Mouse (Mus musculus) liver, embryonic 15.5 days (tissue): ENCODE data around the gene Rnf11. TPM values are rescaled to one million over a fixed set of nuclear protein-coding genes. Genes with fewer than 3 reads are reported as not detected.

Experiments used
- ATAC-seq: fragments of 200-750 bp; cut with Nextera tagmentation; 2 replicates; pipeline ENCODE4 v1.8.0; 2017; ENCODE audit warnings: moderate number of reproducible peaks, mild to moderate bottlenecking, moderate library complexity; ENCODE audit not compliant: insufficient read depth
- H3K27ac ChIP-seq: fragments of 300-500 bp; sonication (generic); replicated peaks from 2 replicates; pipeline ENCODE4 v1.5.1; 2015; ENCODE audit warnings: mild to moderate bottlenecking, inconsistent platforms
- H3K27me3 ChIP-seq: fragments of 300-500 bp; sonication (generic); 2 replicates; pipeline ENCODE4 v1.6.1; 2015; ENCODE audit warnings: mild to moderate bottlenecking, inconsistent platforms
- H3K36me3 ChIP-seq: fragments of 300-500 bp; sonication (generic); replicated peaks from 2 replicates; pipeline ENCODE4 v1.6.1; 2015; ENCODE audit warnings: moderate library complexity, mild to moderate bottlenecking, inconsistent platforms
- H3K4me1 ChIP-seq: fragments of 300-500 bp; sonication (generic); replicated peaks from 2 replicates; pipeline ENCODE4 v1.6.1; 2015; ENCODE audit warnings: inconsistent platforms
- H3K4me2 ChIP-seq: fragments of 300-500 bp; sonication (generic); 2 replicates; pipeline ENCODE4 v1.6.1; 2015; ENCODE audit warnings: moderate library complexity, mild to moderate bottlenecking, inconsistent platforms
- H3K4me3 ChIP-seq: fragments of 300-500 bp; sonication (generic); replicated peaks from 2 replicates; pipeline ENCODE4 v1.5.1; 2015; ENCODE audit warnings: mild to moderate bottlenecking, inconsistent platforms
- H3K9ac ChIP-seq: fragments of 300-500 bp; sonication (generic); 2 replicates; pipeline ENCODE4 v1.6.1; 2015; ENCODE audit warnings: moderate library complexity, mild to moderate bottlenecking, inconsistent platforms
- H3K9me3 ChIP-seq: fragments of 300-500 bp; sonication (generic); replicated peaks from 2 replicates; pipeline ENCODE4 v1.6.1; 2016; ENCODE audit warnings: inconsistent platforms
- WGBS: fragments of 180-500 bp; shearing (Covaris S2); methylation state at CpG from one replicate; pipeline ENCODE4 v1.1.7; 2015; ENCODE audit warnings: mixed read lengths; ENCODE audit not compliant: insufficient replicate concordance; 5-methylcytosine and 5-hydroxymethylcytosine counted together
- polyA plus RNA-seq: library from polyadenylated mRNA; unstranded; fragments of >200 nt; fragmentation: Nextera tagmentation; extraction: Ambion mirVana; gene quantifications from 2 replicates; pipeline ENCODE4 v1.2.1, GENCODE M21; 2015

Gene Rnf11
- 34.1 and 35.2 TPM in 2 replicates for polyA plus RNA-seq

DNA sequence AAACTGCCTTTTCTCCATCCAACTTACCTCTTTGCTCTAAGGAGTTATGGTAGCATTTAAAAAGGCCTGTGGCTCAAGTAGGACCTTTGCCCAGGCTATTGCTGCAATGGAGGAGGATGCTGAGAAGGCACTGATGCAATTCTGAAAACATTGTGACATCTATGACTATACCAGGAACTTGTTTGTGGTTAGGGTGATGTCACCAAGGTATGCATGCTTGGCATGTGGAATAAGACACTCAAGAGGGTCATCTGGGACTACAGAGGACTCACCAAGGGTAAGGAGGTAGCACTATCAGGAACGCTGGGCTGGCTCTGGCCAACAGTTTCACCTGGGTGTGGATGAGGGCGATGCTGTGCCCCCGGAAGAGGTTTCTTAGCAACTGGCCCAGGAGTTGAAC is at the start of gene Rnf11:
Rnf11 (minus strand) TSS at position 108 of the 400 bp plus-strand sequence.
- Histone ChIP-seq H3K4me2 (no peak within 1 kb of the TSS), H3K9me3 (no peaks in the 10 kb centered on the region), H3K4me3 (no peak within 1 kb of the TSS), H3K27ac (no peak within 1 kb of the TSS), H3K36me3 (no peaks in the 10 kb centered on the region), H3K4me1 (peaks cover 13% of the 10 kb centered on the region), H3K27me3 (peaks cover 41% of the 10 kb centered on the region), H3K9ac (no peak within 1 kb of the TSS)
- ATAC-seq = no peak; the same call in 1 of the 2 replicates
- 64% methylated on average over 3 of the region's 3 CpGs for WGBS

DNA sequence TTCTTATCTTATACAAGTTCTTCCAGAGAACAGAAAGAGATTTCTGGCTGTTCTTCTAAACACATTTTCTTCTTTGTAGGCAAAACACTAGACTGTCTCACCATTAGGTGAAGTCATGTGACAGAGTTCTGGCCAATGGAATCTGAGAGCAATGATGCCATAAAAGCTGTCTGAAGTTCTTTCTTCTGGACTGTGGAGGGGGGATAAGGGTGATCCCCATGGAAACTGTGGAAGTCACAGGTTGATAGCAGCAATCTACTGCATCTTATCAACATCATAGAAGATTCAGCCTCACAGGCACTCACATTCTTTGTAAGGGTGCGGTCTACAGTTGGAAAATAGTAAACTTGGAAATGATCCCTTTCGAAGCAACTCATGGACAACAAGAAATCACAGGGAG is 46.6 kb upstream of the Rnf11 start, which contains the start of gene 4930522H14Rik:
4930522H14Rik (minus strand) TSS at position 187 of the 400 bp plus-strand sequence.
- no peaks in the 10 kb centered on the region for H3K27me3 ChIP-seq
- no peak within 1 kb of the TSS for H3K4me2 ChIP-seq
- 80% methylated on average over 2 of the region's 2 CpGs for WGBS
- no peak within 1 kb of the TSS for H3K4me3 ChIP-seq
- H3K4me1 ChIP-seq = no peaks in the 10 kb centered on the region
- ATAC-seq = no peak
- no peak within 1 kb of the TSS for H3K27ac ChIP-seq
- H3K36me3 ChIP-seq = no peaks in the 10 kb centered on the region
- no peaks in the 10 kb centered on the region for H3K9me3 ChIP-seq
- no peak within 1 kb of the TSS for H3K9ac ChIP-seq

DNA sequence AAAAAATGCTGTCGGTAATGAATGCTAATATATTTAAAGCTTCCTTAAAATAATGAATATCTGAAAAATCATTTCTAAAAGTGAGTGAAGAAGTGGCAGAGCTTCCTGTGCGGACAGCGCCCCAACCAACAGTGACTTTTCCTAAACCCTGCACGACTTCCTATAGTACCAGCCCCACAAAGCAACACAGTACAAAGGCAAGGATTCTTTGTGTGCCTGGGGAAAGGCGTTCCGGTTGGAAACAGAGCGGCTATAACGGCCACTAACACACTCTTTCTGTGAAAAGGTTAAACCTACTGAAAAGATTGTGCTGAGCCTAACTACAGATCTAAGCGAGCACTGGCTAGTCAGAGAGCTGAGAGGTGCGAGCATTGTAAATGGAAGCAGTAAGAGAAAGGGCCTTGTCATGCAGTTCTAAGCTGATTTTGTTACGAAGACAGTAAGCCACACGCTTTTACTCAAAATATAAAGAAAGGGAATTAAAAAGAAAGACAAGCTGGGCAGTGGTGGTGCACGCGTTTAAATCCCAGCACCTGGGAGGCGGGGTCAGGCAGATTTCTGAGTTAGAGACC is 45.8 kb upstream of the Rnf11 start:
- no peak overlapping the region for H3K27ac ChIP-seq
- no peak overlapping the region for H3K4me2 ChIP-seq
- no peaks in the 10 kb centered on the region for H3K36me3 ChIP-seq
- no peaks in the 10 kb centered on the region for H3K27me3 ChIP-seq
- H3K9ac ChIP-seq = no peak overlapping the region
- no peaks in the 10 kb centered on the region for H3K4me1 ChIP-seq
- no peaks in the 10 kb centered on the region for H3K9me3 ChIP-seq
- no peak overlapping the region for H3K4me3 ChIP-seq
- 63% methylated on average over 15 of the region's 15 CpGs for WGBS
- no peak for ATAC-seq

DNA sequence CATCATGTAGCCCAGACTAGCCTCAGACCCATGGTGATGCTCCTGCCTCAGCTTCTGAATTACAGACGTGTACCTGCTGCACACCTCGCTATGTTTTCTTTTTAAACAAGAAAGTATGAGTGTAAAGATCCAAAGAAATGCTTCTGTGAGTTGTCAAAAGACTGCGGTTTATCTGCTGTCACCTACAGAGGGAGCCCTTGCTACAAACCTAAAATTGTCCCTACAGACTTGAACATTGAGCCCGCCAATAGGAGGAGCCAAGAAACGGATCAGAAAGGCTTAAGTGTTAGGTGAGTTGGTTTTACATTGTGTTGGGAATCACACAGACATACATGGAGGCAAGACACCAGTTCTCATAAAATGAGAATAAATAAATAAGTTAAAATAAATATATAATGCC is 20.4 kb upstream of the Rnf11 start:
- ATAC-seq = no peak
- H3K27ac ChIP-seq = no peak overlapping the region
- H3K4me3 ChIP-seq = no peak overlapping the region
- 3% methylated on average over 5 of the region's 5 CpGs for WGBS
- no peaks in the 10 kb centered on the region for H3K9me3 ChIP-seq
- no peaks in the 10 kb centered on the region for H3K36me3 ChIP-seq
- H3K4me1 ChIP-seq = no peaks in the 10 kb centered on the region
- no peak overlapping the region for H3K4me2 ChIP-seq
- H3K27me3 ChIP-seq = peaks cover 19% of the 10 kb centered on the region
- H3K9ac ChIP-seq = no peak overlapping the region

DNA sequence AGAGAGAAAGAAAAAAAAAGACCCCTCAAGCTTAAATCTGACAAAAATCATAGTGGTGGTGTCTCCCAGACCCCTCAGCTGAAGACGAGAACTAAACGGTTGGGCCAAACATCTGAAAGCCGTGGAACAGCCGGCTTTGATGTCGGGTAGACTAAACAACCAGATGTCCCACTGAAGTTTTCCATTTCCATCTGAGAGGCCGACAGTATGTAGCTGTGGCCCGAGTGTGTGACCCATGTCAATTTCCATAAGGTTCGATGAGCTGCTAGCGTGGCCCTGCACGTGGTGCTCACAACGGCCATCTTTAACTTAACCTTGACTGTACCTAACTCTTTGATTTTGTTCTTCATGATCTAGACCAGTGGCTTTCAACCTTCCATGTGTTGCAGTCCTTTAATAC is 13.9 kb upstream of the Rnf11 start:
- Histone ChIP-seq H3K27ac (no peak overlapping the region), H3K27me3 (peaks cover 32% of the 10 kb centered on the region), H3K4me1 (no peaks in the 10 kb centered on the region), H3K9ac (no peak overlapping the region), H3K4me3 (no peak overlapping the region), H3K36me3 (no peaks in the 10 kb centered on the region), H3K4me2 (no peak overlapping the region), H3K9me3 (no peaks in the 10 kb centered on the region)
- WGBS = 70% methylated on average over 11 of the region's 11 CpGs
- ATAC-seq = no peak

DNA sequence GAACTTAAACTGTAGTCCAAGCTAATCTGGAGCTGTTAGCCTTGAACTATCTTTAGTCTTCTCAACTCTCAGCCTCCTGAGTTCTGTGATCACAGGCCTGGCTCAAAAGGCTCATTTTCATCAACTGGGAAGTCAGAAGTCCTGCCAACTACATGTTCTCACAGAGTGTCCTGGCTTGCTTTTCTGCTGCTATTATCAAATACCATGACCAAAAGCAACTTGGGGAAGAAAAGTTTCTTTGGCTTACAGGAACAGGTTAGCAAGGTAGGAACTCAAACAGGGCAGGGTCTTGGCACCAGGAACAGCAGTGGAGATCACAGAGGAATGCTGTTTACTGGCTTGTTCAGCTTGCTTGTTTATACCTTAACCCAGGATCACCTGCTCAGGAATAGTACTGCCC is 9.1 kb upstream of the Rnf11 start:
- H3K36me3 ChIP-seq = no peaks in the 10 kb centered on the region
- H3K9me3 ChIP-seq = no peaks in the 10 kb centered on the region
- H3K27me3 ChIP-seq = peaks cover 25% of the 10 kb centered on the region
- H3K4me1 ChIP-seq = peaks cover 4% of the 10 kb centered on the region
- no peak overlapping the region for H3K4me2 ChIP-seq
- no peak for ATAC-seq
- H3K4me3 ChIP-seq = no peak overlapping the region
- H3K9ac ChIP-seq = no peak overlapping the region
- no peak overlapping the region for H3K27ac ChIP-seq

DNA sequence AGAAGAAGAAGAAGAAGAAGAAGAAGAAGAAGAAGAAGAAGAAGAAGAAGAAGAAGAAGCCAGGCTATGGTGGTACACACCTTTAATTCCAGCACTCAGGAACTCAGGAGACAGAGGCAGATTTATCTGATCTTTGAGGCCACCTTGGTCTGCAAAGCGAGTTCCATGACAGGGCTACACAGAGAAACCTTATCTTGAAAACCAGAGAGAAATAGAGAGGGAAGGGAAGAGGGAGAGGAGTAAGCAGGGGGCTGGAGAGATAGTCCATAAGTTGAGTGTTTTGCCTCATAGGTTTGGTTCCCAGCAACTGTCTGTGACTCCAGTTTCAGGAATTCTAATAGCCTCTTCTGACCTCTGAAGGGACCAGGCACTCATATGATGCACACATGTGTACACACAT is 4.3 kb upstream of the Rnf11 start:
- no peak overlapping the region for H3K4me3 ChIP-seq
- peaks cover 13% of the 10 kb centered on the region for H3K4me1 ChIP-seq
- H3K9me3 ChIP-seq = no peaks in the 10 kb centered on the region
- H3K27me3 ChIP-seq = peaks cover 16% of the 10 kb centered on the region
- WGBS = 22% methylated on average over 1 of the region's 1 CpGs
- no peaks in the 10 kb centered on the region for H3K36me3 ChIP-seq
- peak; percentile 68 for ATAC-seq
- no peak overlapping the region for H3K4me2 ChIP-seq
- no peak overlapping the region for H3K27ac ChIP-seq
- H3K9ac ChIP-seq = no peak overlapping the region

DNA sequence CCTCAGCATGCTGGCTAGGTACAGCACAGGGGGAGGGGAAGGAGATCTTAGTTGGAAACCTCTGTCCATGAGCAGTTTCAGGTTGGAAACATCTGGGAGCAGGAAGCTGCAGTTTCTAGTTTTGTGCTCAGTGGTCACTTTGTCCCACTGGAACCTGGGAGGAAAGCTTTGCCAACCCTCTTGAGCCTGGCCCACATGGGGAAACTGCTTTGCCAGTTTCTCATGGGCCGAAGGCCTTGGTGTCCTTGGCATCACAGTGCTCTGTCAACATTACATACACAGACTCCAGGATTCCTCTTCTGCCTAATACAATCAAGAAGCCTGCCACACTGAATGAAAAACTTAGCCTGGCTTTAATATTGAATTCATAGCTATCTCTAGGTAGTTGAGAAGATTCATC is 1.8 kb downstream of the Rnf11 start:
- WGBS = 62% methylated on average over 1 of the region's 1 CpGs
- Histone ChIP-seq H3K9ac (no peak overlapping the region), H3K4me3 (no peak overlapping the region), H3K36me3 (no peaks in the 10 kb centered on the region), H3K27ac (no peak overlapping the region), H3K4me2 (no peak overlapping the region), H3K9me3 (no peaks in the 10 kb centered on the region), H3K27me3 (peaks cover 43% of the 10 kb centered on the region), H3K4me1 (peaks cover 2% of the 10 kb centered on the region)
- no peak for ATAC-seq

DNA sequence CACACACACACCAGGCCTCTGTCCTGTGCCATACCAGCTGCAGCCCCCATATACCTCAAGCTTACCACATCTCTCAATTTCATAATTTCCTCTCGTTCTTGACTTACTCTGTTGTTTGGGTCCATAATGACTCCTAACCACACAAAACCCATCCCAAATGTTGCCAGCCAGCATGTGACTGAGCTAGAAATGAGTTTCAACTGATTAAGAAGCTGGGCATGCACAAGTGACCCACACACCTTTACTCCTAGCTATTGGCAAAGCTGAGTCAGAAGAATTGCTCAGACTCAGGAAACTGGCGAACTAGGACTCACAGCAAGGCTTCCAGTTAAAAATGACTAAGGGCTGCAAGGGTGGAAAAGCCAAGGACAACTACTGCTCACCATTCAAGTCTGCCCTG is 3.1 kb downstream of the Rnf11 start:
- Histone ChIP-seq H3K27ac (no peak overlapping the region), H3K4me3 (no peak overlapping the region), H3K4me2 (no peak overlapping the region), H3K9me3 (no peaks in the 10 kb centered on the region), H3K36me3 (no peaks in the 10 kb centered on the region), H3K4me1 (peaks cover 9% of the 10 kb centered on the region), H3K27me3 (peaks cover 45% of the 10 kb centered on the region), H3K9ac (no peak overlapping the region)
- 47% methylated on average over 2 of the region's 2 CpGs for WGBS
- ATAC-seq = no peak

DNA sequence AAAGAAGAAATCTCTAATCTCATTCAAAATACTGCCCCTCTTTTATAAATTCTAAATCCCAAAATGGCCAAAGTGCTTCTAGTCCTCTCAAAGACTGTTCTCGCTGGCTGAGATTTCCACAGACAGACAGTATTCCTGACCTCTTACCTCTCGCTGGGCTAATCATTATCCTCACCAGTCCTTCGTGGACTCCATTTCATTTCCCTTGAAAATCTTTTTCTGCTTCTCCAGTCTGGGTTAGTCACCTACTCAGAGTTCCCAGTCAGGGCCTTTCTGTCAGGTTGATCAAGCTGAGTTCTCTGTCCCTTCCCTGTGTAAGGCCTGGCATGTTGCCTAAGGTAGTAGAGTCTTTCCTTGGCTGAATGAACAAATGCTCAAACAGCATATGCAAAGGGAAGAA is 7.1 kb downstream of the Rnf11 start:
- Histone ChIP-seq H3K27me3 (peaks cover 26% of the 10 kb centered on the region), H3K4me3 (no peak overlapping the region), H3K9ac (no peak overlapping the region), H3K4me1 (peaks cover 26% of the 10 kb centered on the region), H3K4me2 (no peak overlapping the region; the same call in 1 of the 2 replicates), H3K36me3 (peaks cover 10% of the 10 kb centered on the region), H3K27ac (no peak overlapping the region), H3K9me3 (no peaks in the 10 kb centered on the region)
- ATAC-seq = no peak
- 73% methylated on average over 3 of the region's 3 CpGs for WGBS

DNA sequence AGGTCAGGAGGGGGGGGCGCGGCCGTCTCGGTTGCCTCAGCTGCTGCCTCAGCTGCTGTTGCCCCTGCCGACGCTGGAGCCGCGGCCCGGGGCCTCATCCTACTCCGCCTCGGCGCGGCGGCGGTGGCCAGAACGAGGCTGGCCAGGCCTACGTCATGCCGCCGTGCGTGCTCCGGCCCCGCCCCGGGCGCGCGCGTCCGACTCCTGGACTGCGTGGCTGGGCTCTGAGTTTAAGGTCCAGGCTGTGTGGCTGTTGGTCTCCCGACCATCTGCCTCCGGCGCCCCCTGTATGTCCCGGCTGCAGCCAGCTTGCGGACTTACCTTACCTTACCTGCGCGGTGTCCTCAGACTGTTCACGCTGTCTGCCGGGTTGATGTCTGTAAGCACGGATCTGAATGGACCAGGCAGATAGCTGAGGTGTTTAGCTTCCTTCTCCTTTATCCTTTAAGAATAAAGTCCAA is 7.9 kb downstream of the Rnf11 start:
- Histone ChIP-seq H3K4me2 (peak overlapping the region; percentile 90), H3K4me1 (peaks cover 33% of the 10 kb centered on the region), H3K27ac (peak overlapping the region; percentile 96), H3K36me3 (peaks cover 18% of the 10 kb centered on the region), H3K4me3 (peak overlapping the region; percentile 95), H3K27me3 (peaks cover 18% of the 10 kb centered on the region), H3K9ac (peak overlapping the region; percentile 100), H3K9me3 (no peaks in the 10 kb centered on the region)
- under 1% methylated on average over 39 of the region's 39 CpGs for WGBS
- peak; percentile 96 for ATAC-seq
